Comparison of ENCODE assay signal across 23 mouse cellular contexts in genomic region chr3:146367058-146367457, GRCm38 (mm10). TPM values are rescaled to one million over a fixed set of nuclear protein-coding genes. Genes with fewer than 3 reads are reported as not detected.
DNase-seq lines count a peak whose midpoint lies in the region; ATAC-seq and TF ChIP-seq lines count a peak whose summit lies in the region.
"Had no signal": no experiment of that assay in that cellular context is flagged by ENCODE, and none has a peak within 500 bp of the region (broad histone marks: within the 10 kb centered on the region; RNA-seq: fewer than 3 reads in every experiment).

No protein-coding gene starts in this region.

- TF ChIP-seq CTCF in liver, postnatal 0 days (IDR thresholded peaks at IDR 0.05; ENCODE audit: low read depth): no peak
- no peak for TF ChIP-seq CTCF in MEL (IDR thresholded peaks at IDR 0.05 in 2 of 3, conservative IDR thresholded peaks at IDR 0.05 in 1 of 3; ENCODE audit: control insufficient read depth in 1 of 3, insufficient read depth in 1 of 3, low read depth in 2 of 3, low read length in 3 of 3, poor library complexity in 1 of 3, severe bottlenecking in 1 of 3)

- H3K27me3 ChIP-seq in liver, postnatal 0 days (ENCODE audit: insufficient read depth, low read length): no peaks in the 10 kb centered on the region
- H3K27me3 ChIP-seq in liver, embryonic 11.5 days (replicated peaks; ENCODE audit: control insufficient read depth, insufficient read depth, low read length): no peaks in the 10 kb centered on the region
- no peaks in the 10 kb centered on the region; a peak in 1 of 4 replicates for H3K27me3 ChIP-seq in MEL (ENCODE audit: control insufficient read depth in 1 of 2, insufficient read depth in 2 of 2, low read length in 2 of 2)
- no peaks in the 10 kb centered on the region for H3K27me3 ChIP-seq in hindbrain, embryonic 16.5 days (replicated peaks; ENCODE audit: control insufficient read depth, insufficient read depth, low read length)
- H3K27me3 ChIP-seq: embryonic facial prominence, embryonic 13.5 days; embryonic facial prominence, embryonic 15.5 days had no signal

- DNase-seq in liver, postnatal 0 days: no peak
- no peak for DNase-seq in liver, embryonic 11.5 days (ENCODE audit: low spot score)
- no peak for DNase-seq in MEL (ENCODE audit: low read depth, low spot score)
- DNase-seq in kidney, adult 8-10 months: no peak
- DNase-seq: adrenal gland, adult 2 months; adrenal gland, postnatal 10 days; adrenal gland, postnatal 25 days; cerebellum, adult 11 months; cerebellum, adult 18-20 months; cerebellum, adult 8-10 months; cerebellum, adult 9-11 months; cerebellum, postnatal 14 days; cerebellum, postnatal 36 days; embryo, embryonic 11 days had no signal

- no peak overlapping the region for H3K4me2 ChIP-seq in liver, postnatal 0 days (ENCODE audit: low read depth, low read length)
- H3K4me2 ChIP-seq in liver, embryonic 11.5 days: no peak overlapping the region
- H3K4me2 ChIP-seq in hindbrain, embryonic 16.5 days (ENCODE audit: low read length): no peak overlapping the region
- H3K4me2 ChIP-seq: embryonic facial prominence, embryonic 13.5 days; embryonic facial prominence, embryonic 15.5 days; forebrain, embryonic 12.5 days had no signal

- TF ChIP-seq RAD21 in MEL (IDR thresholded peaks at IDR 0.05; ENCODE audit: low read depth, low read length): no peak

- H3K4me1 ChIP-seq in liver, postnatal 0 days (ENCODE audit: insufficient read depth): no peaks in the 10 kb centered on the region
- H3K4me1 ChIP-seq in liver, embryonic 11.5 days (replicated peaks; ENCODE audit: control insufficient read depth, insufficient read depth, low read length): no peaks in the 10 kb centered on the region
- peaks cover 3 to 7% of the 10 kb centered on the region in 2 experiments; a peak in 3 of 4 replicates for H3K4me1 ChIP-seq in MEL (ENCODE audit: control insufficient read depth in 1 of 2, insufficient read depth in 2 of 2, low read length in 2 of 2)
- H3K4me1 ChIP-seq in hindbrain, embryonic 16.5 days (ENCODE audit: control insufficient read depth, insufficient read depth, low read depth, low read length): no peaks in the 10 kb centered on the region
- H3K4me1 ChIP-seq: embryonic facial prominence, embryonic 13.5 days; embryonic facial prominence, embryonic 15.5 days; forebrain, embryonic 10.5 days; forebrain, embryonic 12.5 days had no signal

- ATAC-seq in liver, postnatal 0 days: no peak
- ATAC-seq in liver, embryonic 11.5 days (replicated peaks; ENCODE audit: low FRiP score): no peak
- ATAC-seq in megakaryocyte-erythroid progenitor cell, adult 5-6 weeks (replicated peaks; ENCODE audit: low FRiP score, low TSS enrichment, poor library complexity, severe bottlenecking): peak; percentile 90
- no peak for ATAC-seq in hindbrain, embryonic 16.5 days
- ATAC-seq: forebrain, embryonic 14.5 days; forebrain, embryonic 16.5 days had no signal

- no peak overlapping the region for H3K9ac ChIP-seq in liver, postnatal 0 days (replicated peaks)
- no peak overlapping the region for H3K9ac ChIP-seq in liver, embryonic 11.5 days (ENCODE audit: low read depth, low read length)
- H3K9ac ChIP-seq in MEL (ENCODE audit: control insufficient read depth, low read depth, low read length, poor library complexity, severe bottlenecking): no peak overlapping the region
- H3K9ac ChIP-seq in hindbrain, embryonic 16.5 days (ENCODE audit: low read depth, low read length): no peak overlapping the region
- H3K9ac ChIP-seq: embryonic facial prominence, embryonic 13.5 days; embryonic facial prominence, embryonic 15.5 days; forebrain, embryonic 12.5 days had no signal

- TF ChIP-seq EP300 in liver, postnatal 0 days (IDR thresholded peaks at IDR 0.05; ENCODE audit: low read depth): peak; percentile 53
- TF ChIP-seq EP300 in MEL (IDR thresholded peaks at IDR 0.05; ENCODE audit: low read depth in 1 of 2, low read length in 2 of 2): peak in 1 of 2 experiments; percentile 29; a peak in 2 of 4 replicates

- no peak overlapping the region for H3K27ac ChIP-seq in liver, postnatal 0 days (ENCODE audit: low read depth)
- no peak overlapping the region for H3K27ac ChIP-seq in liver, embryonic 11.5 days (ENCODE audit: low read depth, low read length)
- no peak overlapping the region for H3K27ac ChIP-seq in MEL (ENCODE audit: control insufficient read depth, low read depth, low read length)
- H3K27ac ChIP-seq in hindbrain, embryonic 16.5 days (ENCODE audit: low read depth, low read length): no peak overlapping the region
- H3K27ac ChIP-seq: embryonic facial prominence, embryonic 13.5 days; embryonic facial prominence, embryonic 15.5 days; forebrain, embryonic 10.5 days; forebrain, embryonic 12.5 days had no signal

- no peaks in the 10 kb centered on the region for H3K79me2 ChIP-seq in MEL (ENCODE audit: control insufficient read depth, insufficient read depth, low read length, poor library complexity)

- TF ChIP-seq POLR2A in MEL (IDR thresholded peaks at IDR 0.05; ENCODE audit: control insufficient read depth in 1 of 2, insufficient read depth in 1 of 2, low read depth in 1 of 2, low read length in 2 of 2, poor library complexity in 1 of 2): no peak

- H3K9me3 ChIP-seq in liver, postnatal 0 days (ENCODE audit: low read length): no peaks in the 10 kb centered on the region
- no peaks in the 10 kb centered on the region for H3K9me3 ChIP-seq in liver, embryonic 11.5 days (ENCODE audit: control insufficient read depth, low read length)
- no peaks in the 10 kb centered on the region for H3K9me3 ChIP-seq in MEL (replicated peaks; ENCODE audit: insufficient read depth, low read length)
- H3K9me3 ChIP-seq in hindbrain, embryonic 16.5 days (ENCODE audit: control insufficient read depth, low read length): no peaks in the 10 kb centered on the region
- H3K9me3 ChIP-seq: embryonic facial prominence, embryonic 13.5 days; embryonic facial prominence, embryonic 15.5 days; forebrain, embryonic 10.5 days; forebrain, embryonic 12.5 days had no signal

- no peaks in the 10 kb centered on the region for H3K36me3 ChIP-seq in liver, postnatal 0 days (replicated peaks; ENCODE audit: insufficient read depth, low read length)
- no peaks in the 10 kb centered on the region for H3K36me3 ChIP-seq in liver, embryonic 11.5 days (ENCODE audit: control insufficient read depth, insufficient read depth, low read length)
- H3K36me3 ChIP-seq in MEL (ENCODE audit: control insufficient read depth in 1 of 2, insufficient read depth in 2 of 2, low read length in 2 of 2): no peaks in the 10 kb centered on the region
- H3K36me3 ChIP-seq in hindbrain, embryonic 16.5 days (ENCODE audit: control insufficient read depth, insufficient read depth, low read length): no peaks in the 10 kb centered on the region
- H3K36me3 ChIP-seq: embryonic facial prominence, embryonic 13.5 days; embryonic facial prominence, embryonic 15.5 days; forebrain, embryonic 10.5 days; forebrain, embryonic 12.5 days had no signal

- no peak overlapping the region for H3K4me3 ChIP-seq in liver, postnatal 0 days (ENCODE audit: low read depth, low read length)
- H3K4me3 ChIP-seq in liver, embryonic 11.5 days (ENCODE audit: low read depth, low read length): no peak overlapping the region
- H3K4me3 ChIP-seq in MEL (ENCODE audit: control insufficient read depth in 1 of 2, insufficient read depth in 1 of 2, low read depth in 2 of 2, low read length in 2 of 2): no peak overlapping the region
- no peak overlapping the region for H3K4me3 ChIP-seq in hindbrain, embryonic 16.5 days (ENCODE audit: low read length)
- H3K4me3 ChIP-seq: embryonic facial prominence, embryonic 13.5 days; embryonic facial prominence, embryonic 15.5 days; erythroblast, embryonic 14.5 days; forebrain, embryonic 10.5 days; forebrain, embryonic 12.5 days had no signal

- 78% methylated on average over 2 of the region's 2 CpGs for WGBS in liver, postnatal 0 days (ENCODE audit: insufficient replicate concordance)
- WGBS in liver, embryonic 11.5 days: 93% methylated on average over 2 of the region's 2 CpGs
- WGBS in hindbrain, embryonic 16.5 days: 95% methylated on average over 2 of the region's 2 CpGs

TF ChIP-seq in MEL, 35 proteins besides CTCF, POLR2A, EP300 and RAD21:
- TF ChIP-seq USF1 (IDR thresholded peaks at IDR 0.05; ENCODE audit: low read depth, low read length) (no peak), POLR2AphosphoS5 (IDR thresholded peaks at IDR 0.05; ENCODE audit: borderline replicate concordance, low read depth, low read length) (no peak), MAZ (IDR thresholded peaks at IDR 0.05; ENCODE audit: low read depth, low read length) (no peak), ZKSCAN1 (IDR thresholded peaks at IDR 0.05; ENCODE audit: low read depth, low read length) (no peak), MAX (IDR thresholded peaks at IDR 0.05; ENCODE audit: low read length) (no peak), MAFK (IDR thresholded peaks at IDR 0.05; ENCODE audit: borderline replicate concordance, low read depth, low read length) (no peak), SIN3A (IDR thresholded peaks at IDR 0.05; ENCODE audit: low read length) (0 out of 2 replicates have a peak, but pooled peaks have one; percentile 26), NELFE (IDR thresholded peaks at IDR 0.05; ENCODE audit: low read depth, low read length) (no peak), ELF1 (IDR thresholded peaks at IDR 0.05; ENCODE audit: low read depth, low read length) (no peak), HCFC1 (IDR thresholded peaks at IDR 0.05; ENCODE audit: low read depth, low read length) (no peak), CHD2 (IDR thresholded peaks at IDR 0.05; ENCODE audit: low read length) (no peak), MEF2A (IDR thresholded peaks at IDR 0.05; ENCODE audit: extremely low read depth, insufficient replicate concordance, low read depth, low read length, poor library complexity, severe bottlenecking) (peak; percentile 45; the same call in 1 of the 2 replicates), UBTF (IDR thresholded peaks at IDR 0.05; ENCODE audit: borderline replicate concordance, insufficient read depth, low read depth, low read length) (no peak), TCF12 (IDR thresholded peaks at IDR 0.05; ENCODE audit: low read depth, low read length) (peak; percentile 66; the same call in 1 of the 2 replicates), JUND (IDR thresholded peaks at IDR 0.05; ENCODE audit: low read depth, low read length) (no peak), GATA1 (IDR thresholded peaks at IDR 0.05; ENCODE audit: low read depth, low read length) (no peak)

RNA-seq across cellular contexts. Expression of gene Ssx2ip, which starts 37.4 kb away (rescaled TPM):
- 19.3 and 22.4 TPM in 2 replicates for polyA plus RNA-seq in liver, postnatal 0 days (2015; fragmentation: Nextera tagmentation; extraction: Ambion mirVana)
- 109 and 130 TPM in 2 replicates for polyA plus RNA-seq in liver, embryonic 11.5 days (2014; fragmentation: Nextera tagmentation; extraction: Ambion mirVana)
- total RNA-seq in MEL (2012; rRNA removed): 52.1 and 54.8 TPM in 2 replicates
- polyA plus RNA-seq in MEL (2012; ENCODE audit: insufficient read depth in 1 of 2, insufficient read length in 2 of 2, low read depth in 1 of 2, low replicate concordance in 2 of 2, missing spikeins in 1 of 2): 100 to 1,000 TPM in 1 of 2 experiments, 10 to 100 TPM in 1; 70.0 to 270 TPM
- total RNA-seq in megakaryocyte-erythroid progenitor cell, adult 5-6 weeks (2014; fragmentation: Nextera tagmentation): 45.3 and 50.0 TPM in 2 replicates
- total RNA-seq in megakaryocyte-erythroid progenitor cell, adult 5-6 weeks (2017): 69.2 and 73.8 TPM in 2 replicates
- polyA plus RNA-seq in hindbrain, embryonic 16.5 days (2015; fragmentation: Nextera tagmentation; extraction: Ambion mirVana): 17.9 and 18.8 TPM in 2 replicates
